Mouse (Mus musculus) urinary bladder, adult 2 months (tissue): ENCODE data around the gene Hsh2d. TPM values are rescaled to one million over a fixed set of nuclear protein-coding genes. Genes with fewer than 3 reads are reported as not detected.

ENCODE experiments used
- DNase-seq: peaks from one replicate; pipeline ENCODE4 v3.0.0; 2022; ENCODE audit warnings: low spot score
- polyA plus RNA-seq: library from polyadenylated mRNA; depleted of rRNA; stranded (reverse); fragments of >200 nt; gene quantifications from 2 replicates; pipeline ENCODE4 v1.2.3, GENCODE M21; 2012; rRNA removed

Gene Hsh2d
- 0.23 and 0.24 TPM in 2 replicates for polyA plus RNA-seq

DNA sequence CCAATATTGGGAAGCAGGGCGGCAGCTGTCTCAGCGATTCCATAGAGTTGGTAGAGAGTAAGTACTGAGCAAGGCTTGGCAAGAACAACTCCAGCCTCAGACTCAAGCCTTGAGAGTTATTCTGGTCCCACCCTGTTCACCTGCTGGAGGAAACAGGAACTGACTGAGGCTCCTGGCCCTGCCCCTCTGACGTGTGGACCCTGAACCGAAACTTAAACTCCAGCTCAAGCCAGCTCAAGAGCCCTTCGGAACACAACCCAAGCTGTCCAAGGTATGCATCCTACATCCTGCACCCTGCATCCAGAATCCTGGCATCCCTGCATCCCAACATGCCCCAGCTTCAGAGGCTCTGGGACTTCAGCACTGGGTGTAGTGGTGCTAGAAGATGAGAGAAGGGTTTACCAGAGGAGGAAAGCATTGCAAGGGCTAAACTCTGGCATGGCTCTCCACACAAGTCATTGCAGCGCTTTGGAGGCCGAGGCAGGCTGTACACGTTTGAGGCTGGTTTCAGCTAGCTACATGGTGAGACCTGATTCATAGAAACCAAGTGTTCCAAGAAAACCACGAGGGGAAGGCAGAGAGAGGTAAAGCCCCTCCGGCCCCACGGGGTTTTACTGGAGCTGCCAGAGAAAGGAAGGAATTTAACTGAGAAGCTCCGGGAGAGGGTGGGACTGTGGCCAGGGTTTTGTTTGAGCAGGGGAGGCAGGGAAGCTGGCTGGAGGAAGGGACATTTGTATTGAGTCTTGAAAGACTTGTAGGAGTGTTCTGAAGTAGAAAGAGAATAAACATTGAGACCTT, at the start of gene Hsh2d:
TSS of gene Hsh2d (plus strand) at position 222 of the 798 bp plus-strand sequence.
- no peak for DNase-seq

DNA sequence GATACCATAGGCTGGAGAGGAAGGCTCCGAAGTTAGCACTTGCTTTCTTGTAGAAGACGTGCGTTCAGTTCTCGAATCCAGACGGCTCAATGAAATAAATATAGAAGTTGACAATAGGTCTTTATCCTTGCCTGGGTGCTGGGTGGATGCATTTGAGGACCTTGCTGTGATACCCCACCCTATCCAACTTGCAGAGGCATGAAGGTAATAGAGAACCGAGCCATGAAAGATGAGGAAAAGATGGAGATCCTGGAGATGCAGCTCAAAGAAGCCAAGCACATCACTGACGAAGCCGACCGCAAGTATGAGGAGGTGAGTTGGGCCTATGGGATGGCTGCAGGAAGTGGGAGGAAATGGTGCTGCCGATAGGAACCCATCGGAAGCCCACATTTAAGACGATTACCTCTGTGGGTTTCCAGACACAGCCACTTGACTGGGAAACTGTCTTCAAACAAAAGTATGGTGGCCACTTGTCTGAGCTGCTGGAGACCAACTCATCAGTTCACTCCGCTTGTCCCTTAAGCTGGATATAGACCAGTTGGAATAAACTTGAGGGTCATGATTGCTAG, 46.1 kb upstream of the Hsh2d start:
- DNase-seq: no peak

DNA sequence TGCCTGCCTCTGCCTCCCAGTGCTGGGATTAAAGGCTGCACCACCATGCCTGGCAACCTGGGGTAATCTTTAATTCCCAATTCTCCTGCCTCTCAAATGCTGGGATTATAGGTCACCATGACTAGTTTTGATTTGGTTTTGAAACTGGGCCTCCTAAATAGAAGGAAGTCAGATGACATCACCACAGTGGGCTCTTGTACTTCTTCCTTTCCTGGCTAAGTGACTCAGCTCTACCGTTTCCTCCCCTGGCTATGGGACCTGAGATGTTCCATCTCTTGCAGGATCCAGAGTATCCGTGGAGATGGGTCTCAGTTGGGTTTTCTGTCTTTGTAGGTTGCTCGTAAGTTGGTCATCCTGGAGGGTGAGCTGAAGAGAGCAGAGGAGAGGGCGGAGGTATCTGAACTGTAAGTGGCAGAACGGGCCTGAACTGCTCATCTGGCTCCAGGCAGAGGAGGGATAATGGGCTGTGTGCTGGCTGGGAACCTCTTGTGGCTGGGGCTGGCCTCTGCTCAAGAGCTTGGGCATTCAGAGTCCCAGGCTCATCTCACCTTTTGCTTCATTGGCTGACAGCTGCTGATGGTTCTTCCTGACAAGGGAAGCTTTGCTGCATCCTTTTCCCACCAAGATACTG, 45.0 kb upstream of the Hsh2d start:
- no peak for DNase-seq

GRCm38 (mm10) chr8:72145511-72145910, 43.9 kb upstream of the Hsh2d start:
- DNase-seq: no peak

DNA sequence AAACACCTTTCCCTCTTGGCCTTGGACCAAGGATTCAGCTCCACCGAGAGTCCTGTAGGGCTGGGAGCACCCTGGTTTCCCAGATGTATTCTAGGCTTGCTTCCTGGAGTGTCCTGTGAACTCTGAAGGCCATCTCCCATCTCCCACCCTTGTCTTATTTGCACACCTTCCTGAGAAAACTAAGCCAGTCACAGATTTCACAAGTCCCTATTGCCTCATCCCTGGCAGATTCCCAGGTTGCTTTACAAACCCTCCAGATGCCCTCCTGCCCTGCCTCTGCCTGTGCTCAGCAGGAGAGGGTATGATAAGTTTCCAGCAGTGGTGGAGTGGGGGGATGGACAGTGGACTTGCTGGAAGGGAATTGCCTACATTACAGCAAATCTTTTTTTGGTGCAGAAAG, 43.4 kb upstream of the Hsh2d start:
- DNase-seq: no peak

GRCm38 (mm10) chr8:72146556-72146955, 42.9 kb upstream of the Hsh2d start:
- DNase-seq: no peak

- no peak for DNase-seq
These were observed 42.2 kb upstream of the Hsh2d start for GRCm38 (mm10) chr8:72147266-72147665.

- no peak for DNase-seq
These were observed 40.4 kb upstream of the Hsh2d start for GRCm38 (mm10) chr8:72149056-72149455.

GRCm38 (mm10) chr8:72151418-72152078, 37.9 kb upstream of the Hsh2d start:
- DNase-seq: no peak

DNA sequence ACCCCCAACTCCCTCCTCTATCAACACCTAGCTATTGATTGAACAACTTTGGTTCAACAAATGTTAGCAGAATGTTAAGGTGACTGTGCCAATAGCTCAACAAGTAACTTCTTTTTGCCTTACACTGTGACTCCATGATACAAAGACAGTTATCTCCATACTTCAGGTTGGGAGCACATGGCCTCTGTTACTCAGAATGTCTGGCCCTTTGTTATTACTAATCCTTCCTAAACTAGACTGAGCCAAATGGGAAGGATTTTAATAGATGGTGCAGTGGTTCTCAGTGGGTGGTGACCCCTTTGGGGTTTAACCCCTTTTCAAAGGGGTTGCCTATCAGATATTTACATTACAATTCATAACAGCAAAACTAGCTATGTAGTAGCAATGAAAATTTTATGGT, 36.1 kb upstream of the Hsh2d start:
- DNase-seq: no peak

DNA sequence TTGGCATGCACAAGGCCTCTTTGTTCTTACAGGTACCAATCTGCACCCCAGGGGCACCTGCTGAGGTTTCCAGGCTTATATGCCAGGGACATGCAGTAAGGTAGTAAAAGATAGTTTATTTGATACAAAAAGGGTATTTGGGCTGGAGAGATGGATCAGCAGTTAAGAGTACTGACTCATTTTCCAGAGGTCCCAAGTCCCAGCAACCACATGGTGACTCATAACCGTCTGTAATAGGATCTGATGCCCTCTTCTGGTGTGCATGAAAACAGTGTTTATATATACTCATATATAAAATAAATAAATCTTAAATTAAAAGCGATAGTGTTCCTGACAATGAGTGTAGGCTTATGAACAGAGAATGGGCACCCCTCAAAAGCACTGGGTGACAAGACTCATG, 31.3 kb upstream of the Hsh2d start:
- DNase-seq: no peak

GRCm38 (mm10) chr8:72158726-72159125, 30.7 kb upstream of the Hsh2d start:
- DNase-seq: no peak

DNA sequence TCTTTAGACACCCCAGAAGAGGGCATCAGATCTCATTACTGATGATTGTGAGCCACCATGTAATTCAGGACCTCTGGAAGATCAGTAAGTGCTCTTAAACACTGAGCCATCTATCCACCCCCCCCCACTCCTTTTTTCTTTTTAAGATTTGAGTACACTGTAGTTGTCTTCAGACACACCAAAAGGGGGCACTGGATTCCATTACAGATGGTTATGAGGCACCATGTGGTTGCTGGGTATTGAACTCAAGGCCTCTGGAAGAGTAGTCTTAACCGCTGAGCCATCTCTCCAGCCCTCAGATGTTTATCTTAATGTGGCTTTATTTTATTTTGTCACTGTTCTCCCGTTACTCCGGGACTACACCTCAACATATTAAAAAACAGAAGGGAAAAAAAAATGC, 29.4 kb upstream of the Hsh2d start:
- no peak for DNase-seq

GRCm38 (mm10) chr8:72160707-72161697, 28.4 kb upstream of the Hsh2d start, which contains the start of gene Rab8a:
Rab8a (plus strand) TSS chr8:72161200.
- peak; percentile 100 for DNase-seq

- DNase-seq: no peak
These were observed 26.6 kb upstream of the Hsh2d start for GRCm38 (mm10) chr8:72162821-72163220.

- no peak for DNase-seq
These were observed 20.3 kb upstream of the Hsh2d start for GRCm38 (mm10) chr8:72169098-72169668.

DNA sequence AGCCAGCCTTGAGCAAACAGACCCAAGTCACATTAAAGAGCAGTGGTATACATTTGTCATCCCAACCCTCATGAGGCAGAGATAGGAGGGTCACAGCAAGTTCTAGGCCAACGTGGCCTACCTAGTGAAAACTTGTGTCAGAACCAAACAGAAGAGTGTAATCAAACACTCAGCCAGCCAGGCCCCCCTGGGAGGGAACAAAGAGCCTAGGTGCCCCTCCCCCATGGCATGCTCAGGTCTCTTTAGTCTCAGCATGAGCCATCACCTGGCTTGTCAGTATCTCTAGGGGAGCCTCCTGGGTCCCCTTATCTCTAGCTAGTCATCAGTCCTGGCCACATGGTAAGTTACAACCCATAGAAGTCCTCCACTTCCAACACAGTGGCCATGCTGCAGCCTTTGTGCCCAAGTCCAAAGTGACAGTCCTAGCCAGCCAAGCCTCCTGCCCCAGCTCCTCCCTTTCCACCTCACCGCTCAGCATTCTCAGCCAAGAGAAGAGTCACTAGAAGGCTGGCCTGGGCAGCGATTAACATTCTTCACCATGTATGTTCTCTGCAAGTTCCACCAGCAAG, 19.7 kb upstream of the Hsh2d start:
- DNase-seq: no peak

DNA sequence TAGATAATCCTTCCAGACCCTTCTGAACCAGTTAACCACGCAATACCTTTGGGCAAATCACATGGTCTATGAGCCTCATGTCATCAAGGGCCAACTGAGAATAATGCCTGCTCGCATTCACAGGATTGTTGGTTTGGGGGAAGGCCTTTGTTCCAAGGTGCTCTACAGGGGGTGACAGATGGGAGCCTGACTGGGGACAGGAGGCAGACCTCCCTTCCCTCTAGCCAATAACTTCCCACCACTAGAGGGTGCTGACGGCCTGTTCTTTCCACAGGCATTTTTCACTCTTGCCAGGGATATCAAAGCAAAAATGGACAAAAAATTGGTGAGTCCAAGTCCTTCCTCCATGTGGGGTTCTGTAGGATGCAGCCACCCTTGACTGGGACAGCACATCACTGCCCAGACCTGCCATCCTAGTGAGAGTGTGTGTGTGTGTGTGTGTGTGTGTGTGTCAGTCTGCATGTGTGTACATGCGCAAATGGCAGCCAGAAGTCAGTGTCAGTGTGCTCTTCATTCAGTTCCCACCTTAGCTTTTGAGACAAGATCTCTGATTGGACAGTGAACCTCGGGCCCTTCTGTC, 12.0 kb upstream of the Hsh2d start:
- DNase-seq: no peak

DNA sequence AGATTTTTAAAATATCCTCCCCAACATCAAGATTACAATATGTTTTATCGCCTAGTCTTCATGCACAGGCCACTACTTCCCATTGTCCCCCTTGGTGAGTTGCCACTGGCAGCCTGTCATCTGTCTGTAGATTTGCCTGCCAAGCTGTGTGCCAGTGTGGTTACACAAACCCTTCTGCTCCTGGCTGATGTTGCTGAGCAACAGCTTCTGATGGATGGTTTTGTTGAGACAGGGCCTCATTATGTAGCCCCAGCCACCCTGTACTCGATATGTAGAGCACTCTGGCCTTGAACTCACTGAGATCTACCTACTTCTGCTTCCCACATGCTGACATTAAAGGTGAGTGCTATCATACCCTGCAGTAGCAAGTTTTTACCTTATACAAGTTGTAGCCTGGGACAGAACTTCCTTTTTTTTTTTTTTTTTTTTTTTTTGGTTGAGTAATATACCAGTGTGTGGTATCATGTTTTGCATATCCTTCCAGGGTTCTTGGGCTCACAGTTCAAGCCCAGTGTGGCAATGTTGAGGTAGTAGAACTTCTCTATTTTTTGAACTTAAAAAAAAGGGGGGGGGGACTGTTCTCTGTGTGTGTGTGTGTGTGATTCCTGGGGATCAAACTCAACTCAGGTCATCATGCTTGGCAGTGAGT, 5.8 kb upstream of the Hsh2d start:
- no peak for DNase-seq
